Mouse (Mus musculus) kidney, adult 2 months (tissue): ENCODE measurements around the gene Lrp5. TPM values are rescaled to one million over a fixed set of nuclear protein-coding genes. Genes with fewer than 3 reads are reported as not detected.

Experiments
- DNase-seq: peaks from one replicate; pipeline ENCODE4 v3.0.0; 2021
- H3K27ac ChIP-seq: fragments of 200-500 bp; 2 replicates; pipeline ENCODE4 v1.5.1; 2012; ENCODE audit warnings: low read depth, low read length, control low read depth, inconsistent platforms; ENCODE audit not compliant: insufficient read depth
- H3K27me3 ChIP-seq: fragments of 200-500 bp; replicated peaks from 2 replicates; pipeline ENCODE4 v1.6.1; 2012; ENCODE audit warnings: mild to moderate bottlenecking, moderate library complexity, low read length, inconsistent platforms; ENCODE audit not compliant: control insufficient read depth, insufficient read depth
- H3K36me3 ChIP-seq: fragments of 200-500 bp; 2 replicates; pipeline ENCODE4 v1.6.1; 2012; ENCODE audit warnings: mild to moderate bottlenecking, moderate library complexity, low read length, inconsistent platforms; ENCODE audit not compliant: control insufficient read depth, insufficient read depth
- H3K4me1 ChIP-seq: fragments of 200-500 bp; 2 replicates; pipeline ENCODE4 v1.6.1; 2011; ENCODE audit warnings: low read length; ENCODE audit not compliant: control insufficient read depth, insufficient read depth
- H3K4me3 ChIP-seq: fragments of 200-500 bp; 2 replicates; pipeline ENCODE4 v1.5.1; 2011; ENCODE audit warnings: mild to moderate bottlenecking, low read depth, low read length, control low read depth; ENCODE audit not compliant: insufficient read depth
- CTCF ChIP-seq: fragments of 200-500 bp; conservative IDR thresholded peaks from 2 replicates; pipeline ENCODE4 v1.5.1; 2011; ENCODE audit warnings: low read depth, mild to moderate bottlenecking, control low read depth, low read length, moderate library complexity, mixed read lengths; ENCODE audit not compliant: insufficient read depth, insufficient read length
- POLR2A ChIP-seq: fragments of 200-500 bp; IDR thresholded peaks from one replicate; pipeline ENCODE4 v1.6.1; 2011; ENCODE audit warnings: low read depth, low read length, control low read depth
- WGBS: fragments of 180-500 bp; shearing (Covaris S2); methylation state at CpG from one replicate; pipeline ENCODE4 v1.1.7; 2018; 5-methylcytosine and 5-hydroxymethylcytosine counted together
- polyA plus RNA-seq: library from polyadenylated mRNA; depleted of rRNA; stranded (reverse); fragments of >200 nt; gene quantifications from 2 replicates; pipeline ENCODE4 v1.2.3, GENCODE M21; 2012

Lrp5 gene
- polyA plus RNA-seq, 1 experiment, result 34.2 TPM

DNA sequence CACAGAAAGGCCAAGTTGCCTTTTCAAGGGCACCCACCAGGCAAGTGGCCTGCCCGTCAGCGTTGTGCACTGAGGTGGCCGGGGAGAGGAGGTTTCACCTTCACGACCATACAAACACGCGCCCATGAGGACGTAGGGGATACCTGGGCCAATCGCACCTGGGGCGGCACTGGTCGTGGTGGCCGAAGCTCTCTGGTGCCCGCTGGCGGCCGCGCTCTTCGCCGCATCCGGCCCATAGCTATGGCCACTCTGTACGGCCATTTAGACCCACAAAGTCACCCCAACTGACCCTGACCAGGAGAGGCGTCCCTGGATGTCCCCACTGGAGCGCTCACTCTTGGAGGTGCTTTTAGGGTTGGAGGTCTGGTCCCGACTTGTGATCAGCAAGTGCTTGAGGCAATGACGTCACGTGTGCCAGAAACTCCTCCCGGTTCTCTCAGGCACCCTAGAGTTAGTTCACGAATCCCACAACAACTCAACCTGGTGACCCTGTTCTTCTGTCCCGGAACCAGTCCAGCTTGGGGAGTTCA, 33.1 kb upstream of the Lrp5 start:
- TF ChIP-seq CTCF (peak; percentile 77), POLR2A (no peak)
- Histone ChIP-seq H3K27ac (no peak overlapping the region), H3K4me3 (peak overlapping the region; percentile 47), H3K27me3 (no peaks in the 10 kb centered on the region), H3K4me1 (peaks cover 10% of the 10 kb centered on the region), H3K36me3 (no peaks in the 10 kb centered on the region)
- 2% methylated on average over 27 of the region's 27 CpGs for WGBS
- peak; percentile 80 for DNase-seq

GRCm38 (mm10) chr19:3718481-3719361, 32.4 kb upstream of the Lrp5 start:
- 42% methylated on average over 19 of the region's 19 CpGs for WGBS
- H3K4me3 ChIP-seq, result peak overlapping the region; percentile 47
- TF ChIP-seq POLR2A (no peak), CTCF (peak; percentile 74)
- H3K27me3 ChIP-seq, result no peaks in the 10 kb centered on the region
- H3K4me1 ChIP-seq, result peaks cover 10% of the 10 kb centered on the region
- no peaks in the 10 kb centered on the region for H3K36me3 ChIP-seq
- peak; percentile 73 for DNase-seq
- H3K27ac ChIP-seq, result no peak overlapping the region

DNA sequence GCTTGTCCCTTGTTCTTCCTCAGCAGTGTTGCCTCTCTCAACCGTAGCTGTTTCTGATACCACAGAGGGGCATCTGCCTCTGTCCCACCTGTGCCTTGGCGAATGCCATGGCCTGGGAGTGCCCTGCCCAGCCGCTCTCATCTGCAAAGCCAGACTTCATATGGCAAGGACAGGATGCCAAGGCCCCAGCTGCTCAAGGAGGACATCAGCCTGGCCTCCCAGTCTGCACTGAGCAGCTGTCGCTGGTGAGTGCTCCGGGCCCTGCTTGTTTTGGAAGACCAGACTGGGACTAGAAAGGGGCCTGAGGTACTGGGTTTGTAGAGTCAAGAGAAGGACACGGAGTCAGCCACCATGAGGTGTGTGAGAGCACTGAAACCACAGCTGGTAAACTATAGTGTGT, 28.0 kb upstream of the Lrp5 start:
- Histone ChIP-seq H3K27ac (no peak overlapping the region), H3K27me3 (no peaks in the 10 kb centered on the region), H3K4me1 (peaks cover 10% of the 10 kb centered on the region), H3K36me3 (no peaks in the 10 kb centered on the region), H3K4me3 (no peak overlapping the region)
- TF ChIP-seq CTCF (no peak), POLR2A (no peak)
- no peak for DNase-seq
- 93% methylated on average over 6 of the region's 6 CpGs for WGBS

- Histone ChIP-seq H3K36me3 (no peaks in the 10 kb centered on the region), H3K27me3 (no peaks in the 10 kb centered on the region), H3K4me3 (no peak overlapping the region), H3K4me1 (0 out of 2 replicates have a peak, but pooled peaks cover 3% of the 10 kb centered on the region), H3K27ac (no peak overlapping the region)
- DNase-seq, result no peak
- WGBS, result 74% methylated on average over 2 of the region's 2 CpGs
- TF ChIP-seq POLR2A (no peak), CTCF (no peak)
These were observed 24.1 kb upstream of the Lrp5 start for GRCm38 (mm10) chr19:3710436-3710835.

DNA sequence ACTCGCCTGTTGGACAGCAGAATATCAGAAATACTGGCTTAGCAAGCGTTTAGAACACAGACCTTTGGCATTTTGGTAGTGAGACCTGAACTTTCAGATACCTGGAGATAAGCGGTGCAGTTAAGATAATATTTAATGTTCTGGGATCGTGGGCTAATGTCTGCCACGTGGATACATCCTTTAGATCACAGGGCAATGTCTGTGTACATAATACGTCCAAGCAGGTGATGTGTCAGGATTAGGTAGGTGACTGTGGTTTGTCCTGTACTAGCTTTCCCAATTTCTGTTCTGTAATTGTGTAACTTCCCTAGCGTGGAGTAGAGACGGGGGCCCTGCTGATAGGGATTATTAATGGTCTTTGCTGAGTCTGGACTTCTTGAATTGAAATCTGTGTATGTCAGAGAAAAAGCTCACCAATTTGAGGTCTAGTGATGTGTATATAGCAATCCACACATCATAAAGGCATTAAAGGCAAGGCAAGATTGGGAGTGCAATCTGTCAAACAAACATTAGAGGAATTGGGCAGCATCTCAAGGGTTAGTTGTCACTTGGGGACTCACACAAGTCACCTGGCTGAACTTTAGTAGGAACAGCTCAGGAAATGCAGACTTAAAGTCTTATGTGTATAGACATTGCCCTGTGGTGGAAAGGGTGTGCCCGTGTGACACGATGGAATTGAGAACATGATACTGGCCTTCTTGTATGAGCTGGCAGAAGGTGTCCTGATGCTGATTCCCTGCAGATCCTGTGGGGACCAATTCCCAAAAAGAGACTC, 22.8 kb upstream of the Lrp5 start:
- no peak for TF ChIP-seq CTCF
- TF ChIP-seq POLR2A, result no peak
- H3K27me3 ChIP-seq, result no peaks in the 10 kb centered on the region
- DNase-seq, result no peak
- 31% methylated on average over 10 of the region's 10 CpGs for WGBS
- no peaks in the 10 kb centered on the region for H3K36me3 ChIP-seq
- H3K4me3 ChIP-seq, result no peak overlapping the region
- H3K27ac ChIP-seq, result no peak overlapping the region
- H3K4me1 ChIP-seq, result 0 out of 2 replicates have a peak, but pooled peaks cover 3% of the 10 kb centered on the region

DNA sequence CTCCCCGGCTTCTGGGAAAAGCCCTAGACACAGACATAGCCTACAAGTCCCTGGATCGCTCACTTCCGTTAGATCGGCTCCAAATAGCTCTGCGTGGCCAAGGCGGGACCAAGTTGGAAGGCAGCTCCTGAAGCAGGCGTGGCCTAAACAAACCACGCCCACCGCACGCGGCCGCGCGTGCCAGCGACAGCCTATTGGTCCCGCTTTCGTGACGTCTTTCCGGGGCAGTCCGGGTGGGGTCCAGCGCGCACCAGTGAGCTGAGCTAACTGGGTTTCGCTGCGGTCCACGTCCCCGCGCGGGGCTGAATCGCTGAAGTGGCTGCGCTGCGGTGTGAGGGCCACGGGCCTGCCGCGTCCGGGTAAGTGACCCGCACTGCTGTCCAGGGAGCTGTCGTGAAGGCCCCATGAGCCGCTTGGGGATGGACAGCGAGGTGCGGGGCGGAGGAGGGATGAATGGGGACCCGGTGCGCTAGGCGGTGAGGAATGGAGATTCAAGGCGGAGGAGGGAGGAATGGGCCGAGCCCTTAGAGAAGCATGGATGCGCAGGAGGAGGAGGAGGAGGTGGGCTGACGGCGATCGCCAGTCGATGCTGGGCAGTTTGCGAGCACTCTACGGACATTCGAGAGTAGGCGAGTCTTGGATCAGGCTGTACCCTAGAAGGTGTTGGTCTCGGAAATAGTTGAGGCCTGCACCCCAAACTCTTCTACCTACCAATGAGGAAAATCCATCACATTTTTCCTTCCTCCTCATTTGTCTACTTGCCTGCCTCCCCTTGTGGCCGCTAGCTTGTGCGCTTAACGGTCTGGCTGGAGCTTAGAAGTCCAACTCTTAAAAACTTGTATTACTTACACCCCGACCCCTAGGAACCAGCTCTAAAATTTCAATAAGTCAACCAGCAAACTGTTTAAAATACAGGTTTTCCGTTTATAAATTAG, 22.0 kb upstream of the Lrp5 start, which contains the start of gene 1810055G02Rik:
1810055G02Rik (plus strand) TSS at position 216 of the 935 bp plus-strand sequence.
- H3K36me3 ChIP-seq, result no peaks in the 10 kb centered on the region
- H3K27ac ChIP-seq, result peak within 1 kb of the TSS; percentile 68
- peak within 1 kb of the TSS; percentile 90 for H3K4me3 ChIP-seq
- H3K27me3 ChIP-seq, result no peaks in the 10 kb centered on the region
- DNase-seq, result peak; percentile 99
- H3K4me1 ChIP-seq, result 0 out of 2 replicates have a peak, but pooled peaks cover 3% of the 10 kb centered on the region
- TF ChIP-seq POLR2A (peak; percentile 41), CTCF (0 out of 2 replicates have a peak, but pooled peaks have one; percentile 5)
- under 1% methylated on average over 61 of the region's 61 CpGs for WGBS
